Mouse (Mus musculus) intestine, embryonic 15.5 days (tissue): ENCODE data around the gene Nptn. TPM values are rescaled to one million over a fixed set of nuclear protein-coding genes. Genes with fewer than 3 reads are reported as not detected.
"Not testable (repeated sequence)": the region's sequence is repeated elsewhere in the genome, so short reads cannot be mapped to it uniquely, and the experiment has no call there.

ENCODE experiments used
- ATAC-seq: fragments of 200-750 bp; cut with Nextera tagmentation; 2 replicates; pipeline ENCODE4 v1.8.0; 2017; ENCODE audit warnings: moderate TSS enrichment, moderate library complexity
- H3K27ac ChIP-seq: fragments of 300-500 bp; sonication (generic); 2 replicates; pipeline ENCODE4 v1.5.1; 2015; ENCODE audit warnings: mild to moderate bottlenecking, inconsistent platforms
- H3K27me3 ChIP-seq: fragments of 300-500 bp; sonication (generic); replicated peaks from 2 replicates; pipeline ENCODE4 v1.6.1; 2015; ENCODE audit warnings: inconsistent platforms
- H3K36me3 ChIP-seq: fragments of 300-500 bp; sonication (generic); 2 replicates; pipeline ENCODE4 v1.6.1; 2015; ENCODE audit warnings: inconsistent platforms
- H3K4me1 ChIP-seq: fragments of 300-500 bp; sonication (generic); replicated peaks from 2 replicates; pipeline ENCODE4 v1.6.1; 2015; ENCODE audit warnings: inconsistent platforms
- H3K4me2 ChIP-seq: fragments of 300-500 bp; sonication (generic); replicated peaks from 2 replicates; pipeline ENCODE4 v1.6.1; 2015; ENCODE audit warnings: mild to moderate bottlenecking, inconsistent platforms
- H3K4me3 ChIP-seq: fragments of 300-500 bp; sonication (generic); replicated peaks from 2 replicates; pipeline ENCODE4 v1.5.1; 2015; ENCODE audit warnings: inconsistent platforms
- H3K9ac ChIP-seq: fragments of 300-500 bp; sonication (generic); 2 replicates; pipeline ENCODE4 v1.6.1; 2015; ENCODE audit warnings: inconsistent platforms
- H3K9me3 ChIP-seq: fragments of 300-500 bp; sonication (generic); 2 replicates; pipeline ENCODE4 v1.6.1; 2016; ENCODE audit warnings: inconsistent platforms
- WGBS: fragments of 180-500 bp; shearing (Covaris S2); methylation state at CpG from one replicate; pipeline ENCODE4 v1.1.7; 2015; 5-methylcytosine and 5-hydroxymethylcytosine counted together
- polyA plus RNA-seq: library from polyadenylated mRNA; unstranded; fragments of >200 nt; fragmentation: Nextera tagmentation; extraction: Ambion mirVana; gene quantifications from 2 replicates; pipeline ENCODE4 v1.2.1, GENCODE M21; 2015

The Nptn gene
- polyA plus RNA-seq, 1 experiment from 2014 or later, result 119 TPM

- Histone ChIP-seq H3K27me3 (no peaks in the 10 kb centered on the region), H3K27ac (no peak overlapping the region), H3K9me3 (no peaks in the 10 kb centered on the region), H3K4me3 (no peak overlapping the region), H3K4me1 (no peaks in the 10 kb centered on the region), H3K4me2 (no peak overlapping the region), H3K9ac (no peak overlapping the region), H3K36me3 (no peaks in the 10 kb centered on the region)
- no peak for ATAC-seq
- WGBS, result 13% methylated on average over 3 of the region's 3 CpGs
These were observed 3.4 kb upstream of the Nptn start for GRCm38 (mm10) chr9:58578669-58579068.

GRCm38 (mm10) chr9:58580453-58581195 lies 1.4 kb upstream of the Nptn start:
- 70% methylated on average over 10 of the region's 10 CpGs for WGBS
- not testable (repeated sequence) for H3K27me3 ChIP-seq, H3K4me1 ChIP-seq, H3K9ac ChIP-seq, H3K4me2 ChIP-seq, H3K9me3 ChIP-seq, H3K4me3 ChIP-seq, H3K36me3 ChIP-seq, H3K27ac ChIP-seq, ATAC-seq

GRCm38 (mm10) chr9:58581283-58581930 lies 633 bp upstream of the Nptn start:
- peak overlapping the region; percentile 70 for H3K4me2 ChIP-seq
- H3K4me1 ChIP-seq, result no peaks in the 10 kb centered on the region
- no peaks in the 10 kb centered on the region for H3K9me3 ChIP-seq
- peak; percentile 38 for ATAC-seq
- peak overlapping the region; percentile 88 for H3K27ac ChIP-seq
- no peaks in the 10 kb centered on the region for H3K36me3 ChIP-seq
- WGBS, result 25% methylated on average over 8 of the region's 8 CpGs
- H3K27me3 ChIP-seq, result no peaks in the 10 kb centered on the region
- peak overlapping the region; percentile 43 for H3K9ac ChIP-seq
- peak overlapping the region; percentile 80 for H3K4me3 ChIP-seq

GRCm38 (mm10) chr9:58582581-58583266 lies 684 bp downstream of the Nptn start:
- Histone ChIP-seq H3K27me3 (no peaks in the 10 kb centered on the region), H3K4me1 (0 out of 2 replicates have a peak, but pooled peaks cover 2% of the 10 kb centered on the region), H3K9me3 (no peaks in the 10 kb centered on the region), H3K27ac (peak overlapping the region; percentile 97), H3K9ac (peak overlapping the region; percentile 89), H3K36me3 (no peaks in the 10 kb centered on the region), H3K4me2 (peak overlapping the region; percentile 77), H3K4me3 (peak overlapping the region; percentile 80)
- ATAC-seq, result peak; percentile 68
- under 1% methylated on average over 42 of the region's 42 CpGs for WGBS

- H3K9ac ChIP-seq, result peak overlapping the region; percentile 89
- H3K4me1 ChIP-seq, result 0 out of 2 replicates have a peak, but pooled peaks cover 2% of the 10 kb centered on the region
- WGBS, result under 1% methylated on average over 8 of the region's 8 CpGs
- H3K9me3 ChIP-seq, result no peaks in the 10 kb centered on the region
- H3K4me2 ChIP-seq, result peak overlapping the region; percentile 77
- no peaks in the 10 kb centered on the region for H3K27me3 ChIP-seq
- peak overlapping the region; percentile 97 for H3K27ac ChIP-seq
- no peaks in the 10 kb centered on the region for H3K36me3 ChIP-seq
- H3K4me3 ChIP-seq, result peak overlapping the region; percentile 80
- no peak for ATAC-seq
These were observed 1.2 kb downstream of the Nptn start for GRCm38 (mm10) chr9:58583267-58583641.

- Histone ChIP-seq H3K27ac (no peak overlapping the region), H3K36me3 (no peaks in the 10 kb centered on the region), H3K9ac (no peak overlapping the region), H3K4me1 (0 out of 2 replicates have a peak, but pooled peaks cover 2% of the 10 kb centered on the region), H3K9me3 (no peaks in the 10 kb centered on the region), H3K4me3 (no peak overlapping the region), H3K4me2 (no peak overlapping the region), H3K27me3 (no peaks in the 10 kb centered on the region)
- ATAC-seq, result no peak
- 68% methylated on average over 1 of the region's 1 CpGs for WGBS
These were observed 2.3 kb downstream of the Nptn start for GRCm38 (mm10) chr9:58584323-58584722.

- H3K4me2 ChIP-seq, result no peak overlapping the region
- 0 out of 2 replicates have a peak, but pooled peaks cover 4% of the 10 kb centered on the region for H3K4me1 ChIP-seq
- no peaks in the 10 kb centered on the region for H3K9me3 ChIP-seq
- H3K27me3 ChIP-seq, result no peaks in the 10 kb centered on the region
- no peak overlapping the region for H3K9ac ChIP-seq
- no peak overlapping the region for H3K4me3 ChIP-seq
- H3K36me3 ChIP-seq, result no peaks in the 10 kb centered on the region
- 86% methylated on average over 4 of the region's 4 CpGs for WGBS
- no peak for ATAC-seq
- H3K27ac ChIP-seq, result no peak overlapping the region
These were observed 6.6 kb downstream of the Nptn start for GRCm38 (mm10) chr9:58588657-58589056.

- H3K4me2 ChIP-seq, result no peak overlapping the region
- no peak overlapping the region for H3K4me3 ChIP-seq
- no peak overlapping the region for H3K9ac ChIP-seq
- ATAC-seq, result no peak
- 98% methylated on average over 1 of the region's 1 CpGs for WGBS
- no peaks in the 10 kb centered on the region for H3K36me3 ChIP-seq
- no peaks in the 10 kb centered on the region for H3K27me3 ChIP-seq
- H3K4me1 ChIP-seq, result 0 out of 2 replicates have a peak, but pooled peaks cover 2% of the 10 kb centered on the region
- H3K9me3 ChIP-seq, result no peaks in the 10 kb centered on the region
- no peak overlapping the region for H3K27ac ChIP-seq
These were observed 13.3 kb downstream of the Nptn start for GRCm38 (mm10) chr9:58595313-58595712.

- H3K27ac ChIP-seq, result no peak overlapping the region
- ATAC-seq, result no peak
- no peak overlapping the region for H3K4me3 ChIP-seq
- H3K9me3 ChIP-seq, result no peaks in the 10 kb centered on the region
- WGBS, result 81% methylated on average over 1 of the region's 1 CpGs
- H3K9ac ChIP-seq, result no peak overlapping the region
- 0 out of 2 replicates have a peak, but pooled peaks cover 6% of the 10 kb centered on the region for H3K4me1 ChIP-seq
- H3K36me3 ChIP-seq, result no peaks in the 10 kb centered on the region
- no peak overlapping the region for H3K4me2 ChIP-seq
- no peaks in the 10 kb centered on the region for H3K27me3 ChIP-seq
These were observed 31.8 kb downstream of the Nptn start for GRCm38 (mm10) chr9:58613790-58614189.

GRCm38 (mm10) chr9:58615064-58615938 lies 33.3 kb downstream of the Nptn start:
- 74% methylated on average over 3 of the region's 3 CpGs for WGBS
- Histone ChIP-seq H3K4me2 (no peak overlapping the region), H3K4me3 (no peak overlapping the region), H3K9ac (no peak overlapping the region), H3K27me3 (no peaks in the 10 kb centered on the region), H3K4me1 (0 out of 2 replicates have a peak, but pooled peaks cover 7% of the 10 kb centered on the region), H3K27ac (no peak overlapping the region), H3K9me3 (no peaks in the 10 kb centered on the region), H3K36me3 (no peaks in the 10 kb centered on the region)
- ATAC-seq, result no peak

GRCm38 (mm10) chr9:58623009-58623408 lies 41.0 kb downstream of the Nptn start:
- WGBS, result 54% methylated on average over 1 of the region's 1 CpGs

More at GRCm38 (mm10) chr9:58623009-58623408, 41.0 kb downstream of the Nptn start:
- H3K4me2 ChIP-seq, result no peak overlapping the region
- H3K36me3 ChIP-seq, result no peaks in the 10 kb centered on the region
- no peaks in the 10 kb centered on the region for H3K9me3 ChIP-seq
- H3K9ac ChIP-seq, result no peak overlapping the region
- H3K27me3 ChIP-seq, result no peaks in the 10 kb centered on the region
- ATAC-seq, result no peak
- H3K4me3 ChIP-seq, result no peak overlapping the region
- H3K27ac ChIP-seq, result no peak overlapping the region
- 0 out of 2 replicates have a peak, but pooled peaks cover 3% of the 10 kb centered on the region for H3K4me1 ChIP-seq
